Mouse (Mus musculus) MEL (cell line): ENCODE measurements at regions not wholly inside any gene's neighbourhood (a gene's known extent, or its start where the extent isn't known, plus 50 kb on each side); places are given as distances from the start of the nearest gene placed in this dataset.

Experiments used
- CTCF ChIP-seq, 3 experiments: IDR thresholded peaks in 2 of 3; conservative IDR thresholded peaks in 1 of 3; 2 replicates each; pipeline ENCODE4 v1.5.1; 2011 to 2012; ENCODE audit warnings: low read length in 3 of 3, low read depth in 2 of 3, mild to moderate bottlenecking in 2 of 3, improper control_type of control experiment in 1 of 3, inconsistent platforms in 1 of 3, mixed read lengths in 1 of 3, moderate library complexity in 1 of 3; ENCODE audit not compliant: control insufficient read depth in 1 of 3, insufficient read depth in 1 of 3, poor library complexity in 1 of 3, severe bottlenecking in 1 of 3
- E2F4 ChIP-seq: IDR thresholded peaks from 2 replicates; pipeline ENCODE4 v1.6.1; 2011; ENCODE audit warnings: low read depth, low read length, improper control_type of control experiment, borderline replicate concordance
- ETS1 ChIP-seq: IDR thresholded peaks from 2 replicates; pipeline ENCODE4 v1.6.1; 2012; ENCODE audit warnings: low read depth, mild to moderate bottlenecking, inconsistent platforms, low read length, improper control_type of control experiment, moderate library complexity
- MAX ChIP-seq: IDR thresholded peaks from 2 replicates; pipeline ENCODE4 v1.6.1; 2011; ENCODE audit warnings: low read length, improper control_type of control experiment
- MXI1 ChIP-seq: IDR thresholded peaks from 2 replicates; pipeline ENCODE4 v1.6.1; 2011; ENCODE audit warnings: mild to moderate bottlenecking, low read depth, low read length, improper control_type of control experiment
- POLR2A ChIP-seq, 2 experiments: IDR thresholded peaks; 2 replicates each; pipeline ENCODE4 v1.6.1; 2011 to 2012; ENCODE audit warnings: low read length in 2 of 2, mild to moderate bottlenecking in 2 of 2, control low read depth in 1 of 2, improper control_type of control experiment in 1 of 2, low read depth in 1 of 2, moderate library complexity in 1 of 2; ENCODE audit not compliant: control insufficient read depth in 1 of 2, insufficient read depth in 1 of 2, poor library complexity in 1 of 2
- POLR2AphosphoS5 ChIP-seq: IDR thresholded peaks from 2 replicates; pipeline ENCODE4 v1.6.1; 2012; ENCODE audit warnings: low read depth, borderline replicate concordance, mild to moderate bottlenecking, inconsistent platforms, low read length, moderate library complexity, mixed read lengths
- TBP ChIP-seq: IDR thresholded peaks from 2 replicates; pipeline ENCODE4 v1.8.0; 2011; ENCODE audit warnings: low read depth, low read length, improper control_type of control experiment
- UBTF ChIP-seq: IDR thresholded peaks from 2 replicates; pipeline ENCODE4 v1.6.1; 2012; ENCODE audit warnings: low read depth, mild to moderate bottlenecking, inconsistent platforms, low read length, improper control_type of control experiment, moderate library complexity, borderline replicate concordance; ENCODE audit not compliant: insufficient read depth
- USF2 ChIP-seq, 2 experiments: IDR thresholded peaks; 2 replicates each; pipeline ENCODE4 v1.6.1; 2011 to 2012; ENCODE audit warnings: improper control_type of control experiment in 2 of 2, low read length in 2 of 2, borderline replicate concordance in 1 of 2, inconsistent platforms in 1 of 2, low read depth in 1 of 2, mild to moderate bottlenecking in 1 of 2; ENCODE audit not compliant: insufficient read depth in 1 of 2

- TF ChIP-seq MXI1 (no peak), MAX (no peak), E2F4 (no peak), POLR2A (IDR thresholded peaks at IDR 0.05; ENCODE audit: control insufficient read depth in 1 of 2, insufficient read depth in 1 of 2, low read depth in 1 of 2, low read length in 2 of 2, poor library complexity in 1 of 2) (no peak), ETS1 (no peak), TBP (no peak), CTCF (IDR thresholded peaks at IDR 0.05 in 2 of 3, conservative IDR thresholded peaks at IDR 0.05 in 1 of 3; ENCODE audit: control insufficient read depth in 1 of 3, insufficient read depth in 1 of 3, low read depth in 2 of 3, low read length in 3 of 3, poor library complexity in 1 of 3, severe bottlenecking in 1 of 3) (peak; percentile 44 to 58 (median 54); a peak in 5 of 6 replicates), POLR2AphosphoS5 (no peak), USF2 (IDR thresholded peaks at IDR 0.05; ENCODE audit: borderline replicate concordance in 1 of 2, insufficient read depth in 1 of 2, low read depth in 1 of 2, low read length in 2 of 2) (no peak), UBTF (no peak)
Measured at GRCm38 (mm10) chr9:61724070-61724469, 190.3 kb downstream of the Rplp1 start.
